Mouse (Mus musculus) left cerebral cortex, adult 18-20 months (tissue): Measurements from ENCODE around the gene Camp. TPM values are rescaled to one million over a fixed set of nuclear protein-coding genes. Genes with fewer than 3 reads are reported as not detected.
"Not testable (repeated sequence)": the region's sequence is repeated elsewhere in the genome, so short reads cannot be mapped to it uniquely, and the experiment has no call there.

Experiments
- DNase-seq, 2 experiments: peaks; one replicate each; pipeline ENCODE4 v3.0.0; 2021 to 2022; ENCODE audit warnings: low spot score in 2 of 2, mixed read lengths in 1 of 2
- microRNA-seq, 2 experiments: library from miRNA; unstranded; fragments of <30 nt; microRNA quantifications; one replicate each; pipeline ENCODE4 v1.2.0; 2021
- total RNA-seq, 2 experiments: library from RNA; stranded (reverse); gene quantifications; 2 replicates each; pipeline ENCODE4 v1.2.3; 2021

Gene Camp
- total RNA-seq, 2 experiments from 2014 or later, result 0.51 TPM; not detected in 1

- DNase-seq, result no peak
Measured at GRCm38 (mm10) chr9:109854341-109854740, 4.9 kb upstream of the Camp start.

GRCm38 (mm10) chr9:109850099-109850498 lies 682 bp upstream of the Camp start:
- no peak for DNase-seq

GRCm38 (mm10) chr9:109833088-109833412 lies 16.4 kb downstream of the Camp start:
- DNase-seq, result no peak

- DNase-seq, result peak; percentile 82 to 84
Measured at GRCm38 (mm10) chr9:109832391-109833087, 16.9 kb downstream of the Camp start, which contains the start of gene Nme6. Nme6 (plus strand) TSS chr9:109832749.

GRCm38 (mm10) chr9:109826181-109826580 lies 23.2 kb downstream of the Camp start:
- no peak for DNase-seq

- no peak for DNase-seq
Measured at GRCm38 (mm10) chr9:109825739-109826138, 23.7 kb downstream of the Camp start.

- peak; percentile 2 to 15 for DNase-seq
Measured at GRCm38 (mm10) chr9:109816341-109816740, 33.1 kb downstream of the Camp start.

- DNase-seq, result peak; percentile 2 to 10
Measured at GRCm38 (mm10) chr9:109813424-109813823, 36.0 kb downstream of the Camp start.

- no peak for DNase-seq
Measured at GRCm38 (mm10) chr9:109811980-109812379, 37.4 kb downstream of the Camp start, which contains the start of gene Spink8. Spink8 (plus strand) TSS chr9:109812280.

GRCm38 (mm10) chr9:109807898-109808297 lies 41.5 kb downstream of the Camp start:
- no peak for DNase-seq

GRCm38 (mm10) chr9:109806695-109807293 lies 42.6 kb downstream of the Camp start:
- no peak for DNase-seq

GRCm38 (mm10) chr9:109806260-109806659 lies 43.2 kb downstream of the Camp start:
- DNase-seq, result no peak

- DNase-seq, result not testable (repeated sequence)
Measured at GRCm38 (mm10) chr9:109805596-109805995, 43.8 kb downstream of the Camp start.

- DNase-seq, result peak; percentile 1 to 8
Measured at GRCm38 (mm10) chr9:109798051-109798450, 51.4 kb downstream of the Camp start.

Small RNAs within 50 kb of the gene (microRNA-seq; reads per million reads assigned to microRNA genes)
- gene Mir7089, result 0.21 to 0.50 reads per million in 2 experiments

Other genes starting within 250 kb of the Camp start
- not detected for gene Fbxw24, start 223.6 kb downstream of the Camp start, total RNA-seq
- not detected for gene Fbxw25, start 185.0 kb downstream of the Camp start, total RNA-seq
- not detected for gene Fbxw18, start 146.9 kb downstream of the Camp start, total RNA-seq
- gene Fbxw26, start 103.5 kb downstream of the Camp start, total RNA-seq, result not detected
- gene Fbxw27, start 58.9 kb downstream of the Camp start, total RNA-seq, result not detected
- gene Spink8, start 37.3 kb downstream of the Camp start, total RNA-seq, result 1 to 10 TPM; 2.3 to 4.3 TPM
- gene Nme6, start 16.9 kb downstream of the Camp start, total RNA-seq, result 10 to 100 TPM in 1 of 2 experiments, 1 to 10 TPM in 1; 7.3 to 10.1 TPM
- gene Cdc25a, start 26.0 kb upstream of the Camp start, total RNA-seq, result 1 to 10 TPM; 5.4 to 6.6 TPM
- 100 to 1,000 TPM; 375 to 386 TPM for gene Map4, start 81.8 kb upstream of the Camp start, total RNA-seq